Mouse (Mus musculus) intestine, postnatal 0 days (tissue): ENCODE results near the gene Ccdc138. TPM values are rescaled to one million over a fixed set of nuclear protein-coding genes. Genes with fewer than 3 reads are reported as not detected.

ENCODE experiments used
- ATAC-seq: fragments of 200-750 bp; cut with Nextera tagmentation; 2 replicates; pipeline ENCODE4 v1.8.0; 2017; ENCODE audit warnings: mild to moderate bottlenecking, moderate TSS enrichment, moderate library complexity
- H3K27ac ChIP-seq: fragments of 300-500 bp; sonication (generic); 2 replicates; pipeline ENCODE4 v1.5.1; 2014; ENCODE audit warnings: mild to moderate bottlenecking, low read depth, low read length, moderate library complexity
- H3K27me3 ChIP-seq: fragments of 300-500 bp; sonication (generic); replicated peaks from 2 replicates; pipeline ENCODE4 v1.6.1; 2014; ENCODE audit warnings: low read length, mixed read lengths; ENCODE audit not compliant: control insufficient read depth, insufficient read depth
- H3K36me3 ChIP-seq: fragments of 300-500 bp; sonication (generic); 2 replicates; pipeline ENCODE4 v1.6.1; 2014; ENCODE audit warnings: mild to moderate bottlenecking, moderate library complexity; ENCODE audit not compliant: control insufficient read depth, insufficient read depth
- H3K4me1 ChIP-seq: fragments of 300-500 bp; sonication (generic); replicated peaks from 2 replicates; pipeline ENCODE4 v1.6.1; 2014; ENCODE audit warnings: antibody characterized with exemption, low read length, mixed read lengths; ENCODE audit not compliant: control insufficient read depth, insufficient read depth
- H3K4me2 ChIP-seq: fragments of 300-500 bp; sonication (generic); replicated peaks from 2 replicates; pipeline ENCODE4 v1.6.1; 2014; ENCODE audit warnings: low read depth, mild to moderate bottlenecking, moderate library complexity
- H3K4me3 ChIP-seq: fragments of 300-500 bp; sonication (generic); 2 replicates; pipeline ENCODE4 v1.5.1; 2014; ENCODE audit warnings: low read depth, low read length
- H3K9ac ChIP-seq: fragments of 300-500 bp; sonication (generic); 2 replicates; pipeline ENCODE4 v1.6.1; 2014; ENCODE audit warnings: mild to moderate bottlenecking, low read depth, low read length
- H3K9me3 ChIP-seq: fragments of 300-500 bp; sonication (generic); 2 replicates; pipeline ENCODE4 v1.6.1; 2016; ENCODE audit warnings: mixed run types; ENCODE audit not compliant: control insufficient read depth
- CTCF ChIP-seq: sonication (generic); IDR thresholded peaks from 2 replicates; pipeline ENCODE4 v1.5.1; 2016; ENCODE audit warnings: low read depth, mild to moderate bottlenecking, control low read depth, antibody characterized with exemption, moderate library complexity
- WGBS: fragments of 180-500 bp; shearing (Covaris S2); extraction: QIAGEN DNeasy Blood & Tissue Kit; methylation state at CpG from one replicate; pipeline ENCODE4 v1.1.7; 2014; 5-methylcytosine and 5-hydroxymethylcytosine counted together
- polyA plus RNA-seq: library from polyadenylated mRNA; unstranded; fragments of >200 nt; fragmentation: Nextera tagmentation; extraction: Ambion mirVana; gene quantifications from 2 replicates; pipeline ENCODE4 v1.2.1, GENCODE M21; 2015

Gene Ccdc138
- polyA plus RNA-seq, 1 experiment from 2014 or later: 2.5 TPM

DNA sequence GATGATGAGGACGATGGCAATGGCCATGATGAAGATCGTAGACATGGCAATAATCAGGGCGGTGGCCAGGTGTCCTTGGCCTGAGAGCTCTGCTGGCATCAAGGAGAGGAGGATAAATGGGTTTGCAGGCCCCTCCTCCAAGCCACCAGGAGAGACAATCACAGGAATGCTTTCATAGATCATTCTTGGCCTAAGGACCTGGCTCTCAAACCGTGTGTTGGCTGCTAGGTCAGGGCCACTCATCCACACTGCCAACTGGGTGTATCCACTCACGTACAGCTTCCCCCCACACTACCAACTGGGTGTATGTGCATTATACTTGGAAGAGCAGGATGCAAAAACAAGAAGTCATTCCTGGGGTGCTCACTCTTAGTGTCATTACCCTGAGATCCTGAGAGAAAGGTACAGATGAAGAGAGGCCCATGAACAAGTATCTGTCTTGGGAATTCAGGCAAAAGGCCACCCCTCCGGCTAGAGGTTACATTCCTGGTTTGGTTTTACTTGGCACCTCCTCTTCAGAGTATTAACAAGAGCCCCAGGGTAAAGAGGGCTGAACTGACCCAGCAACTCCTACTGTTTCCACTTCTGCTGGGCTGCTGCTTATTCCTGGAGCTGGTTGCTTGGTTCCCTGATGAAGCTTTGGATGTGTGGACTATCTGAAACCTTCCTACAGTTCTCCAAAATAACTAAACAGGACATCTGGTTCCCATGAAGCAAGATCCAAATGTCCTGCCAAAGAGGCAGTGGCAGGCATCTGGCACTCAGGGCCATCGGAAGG lies 112.9 kb downstream of the Ccdc138 start:
- ATAC-seq: no peak
- no peak overlapping the region for H3K9ac ChIP-seq
- no peak overlapping the region for H3K4me3 ChIP-seq
- no peaks in the 10 kb centered on the region for H3K27me3 ChIP-seq
- no peaks in the 10 kb centered on the region for H3K36me3 ChIP-seq
- H3K27ac ChIP-seq: no peak overlapping the region
- no peaks in the 10 kb centered on the region for H3K9me3 ChIP-seq
- no peak overlapping the region for H3K4me2 ChIP-seq
- 82% methylated on average over 7 of the region's 7 CpGs for WGBS
- TF ChIP-seq CTCF: no peak
- no peaks in the 10 kb centered on the region for H3K4me1 ChIP-seq

GRCm38 (mm10) chr10:58614601-58615000 lies 116.9 kb downstream of the Ccdc138 start:
- H3K4me1 ChIP-seq: no peaks in the 10 kb centered on the region
- no peak overlapping the region for H3K4me2 ChIP-seq
- TF ChIP-seq CTCF: no peak
- H3K36me3 ChIP-seq: no peaks in the 10 kb centered on the region
- no peaks in the 10 kb centered on the region for H3K27me3 ChIP-seq
- no peak for ATAC-seq
- no peak overlapping the region for H3K9ac ChIP-seq
- no peak overlapping the region for H3K27ac ChIP-seq
- no peaks in the 10 kb centered on the region for H3K9me3 ChIP-seq
- WGBS: 89% methylated on average over 6 of the region's 6 CpGs
- H3K4me3 ChIP-seq: no peak overlapping the region

DNA sequence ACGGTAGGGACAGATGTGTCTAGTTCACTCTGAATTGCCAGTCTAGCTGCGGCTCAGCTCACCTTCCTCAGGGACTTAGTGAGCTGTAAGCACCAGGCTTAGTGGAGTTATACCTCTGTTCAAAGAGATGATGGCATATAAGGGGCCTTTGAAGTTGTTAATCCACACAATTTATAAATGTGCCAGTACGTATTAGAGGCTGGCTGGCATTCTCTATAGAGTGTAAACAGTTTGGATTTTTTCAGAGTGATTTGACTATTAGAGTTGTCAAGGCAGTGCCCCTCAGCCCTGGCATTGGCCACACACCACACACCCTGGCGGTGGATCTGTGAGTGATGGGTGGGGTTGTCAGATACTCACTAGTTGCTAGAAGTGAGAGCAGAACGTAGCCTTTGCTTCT lies 118.8 kb downstream of the Ccdc138 start:
- Histone ChIP-seq H3K36me3 (no peaks in the 10 kb centered on the region), H3K27ac (no peak overlapping the region), H3K27me3 (no peaks in the 10 kb centered on the region), H3K4me2 (no peak overlapping the region), H3K9ac (no peak overlapping the region), H3K4me1 (no peaks in the 10 kb centered on the region), H3K4me3 (no peak overlapping the region), H3K9me3 (no peaks in the 10 kb centered on the region)
- no peak for TF ChIP-seq CTCF
- ATAC-seq: no peak
- 79% methylated on average over 5 of the region's 5 CpGs for WGBS

DNA sequence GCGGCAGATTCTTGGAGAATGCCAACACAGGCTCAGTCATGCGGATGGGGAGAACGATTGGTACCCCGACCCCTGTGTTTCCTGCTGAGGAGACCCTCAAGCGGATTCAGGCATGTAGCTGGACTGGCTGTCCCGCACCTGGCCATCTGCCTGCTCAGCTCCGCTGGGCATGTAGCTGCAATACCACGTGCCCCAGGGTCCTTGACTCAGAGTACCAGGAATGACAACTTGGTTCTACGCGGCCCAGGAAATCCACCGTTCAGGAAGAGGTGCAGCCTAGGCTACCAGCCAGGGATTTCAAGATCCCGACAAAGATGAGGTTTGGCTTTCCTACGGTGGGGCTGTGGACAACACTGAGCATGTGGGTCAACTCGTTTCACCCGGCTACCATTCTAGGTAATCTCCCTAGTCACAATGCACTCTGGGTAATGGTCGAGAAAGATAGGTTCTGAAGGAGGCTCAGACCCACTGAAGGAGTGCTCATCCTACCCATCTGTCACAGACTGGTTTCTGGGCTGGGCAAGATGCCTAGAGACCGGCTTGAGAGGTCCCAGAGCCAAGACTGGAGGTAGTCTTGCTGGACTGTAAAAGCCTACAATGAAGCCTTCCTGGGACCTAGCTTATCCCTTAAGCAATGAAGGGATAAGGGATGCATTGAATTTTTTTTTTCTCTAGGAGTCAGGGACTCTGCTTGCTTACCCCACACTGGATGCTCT lies 120.9 kb downstream of the Ccdc138 start:
- H3K4me2 ChIP-seq: no peak overlapping the region

DNA sequence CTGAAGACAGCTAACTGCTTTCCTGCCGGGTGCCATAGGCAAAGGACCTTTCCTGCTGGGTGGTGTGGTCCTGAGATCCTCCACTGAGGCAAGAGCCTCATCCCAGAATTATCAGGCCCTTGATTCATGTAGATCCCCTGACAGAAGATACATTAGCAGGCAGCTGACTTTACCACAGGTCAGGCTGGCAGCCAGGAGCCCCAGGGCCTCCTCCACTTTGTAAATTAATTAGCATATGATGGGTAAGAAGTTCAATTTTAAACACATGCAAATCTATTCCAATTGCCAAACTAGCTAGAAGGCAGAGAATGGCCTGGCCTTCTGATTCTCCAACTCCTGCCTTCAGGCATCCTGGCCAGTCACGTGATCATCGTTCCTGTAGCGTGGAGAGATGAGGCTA lies 121.5 kb downstream of the Ccdc138 start:
- no peak overlapping the region for H3K4me3 ChIP-seq
- ATAC-seq: no peak
- WGBS: 85% methylated on average over 4 of the region's 4 CpGs
- H3K27ac ChIP-seq: no peak overlapping the region
- no peaks in the 10 kb centered on the region for H3K9me3 ChIP-seq
- no peak for TF ChIP-seq CTCF
- no peaks in the 10 kb centered on the region for H3K4me1 ChIP-seq
- H3K9ac ChIP-seq: no peak overlapping the region
- H3K4me2 ChIP-seq: no peak overlapping the region
- no peaks in the 10 kb centered on the region for H3K27me3 ChIP-seq
- H3K36me3 ChIP-seq: no peaks in the 10 kb centered on the region

More for the DNA sequence above, 120.9 kb downstream of the Ccdc138 start:
- no peaks in the 10 kb centered on the region for H3K36me3 ChIP-seq
- H3K9me3 ChIP-seq: no peaks in the 10 kb centered on the region
- 88% methylated on average over 17 of the region's 17 CpGs for WGBS
- no peak overlapping the region for H3K27ac ChIP-seq
- no peaks in the 10 kb centered on the region for H3K4me1 ChIP-seq
- H3K4me3 ChIP-seq: no peak overlapping the region
- no peak for ATAC-seq
- no peak for TF ChIP-seq CTCF
- H3K27me3 ChIP-seq: no peaks in the 10 kb centered on the region
- H3K9ac ChIP-seq: no peak overlapping the region

DNA sequence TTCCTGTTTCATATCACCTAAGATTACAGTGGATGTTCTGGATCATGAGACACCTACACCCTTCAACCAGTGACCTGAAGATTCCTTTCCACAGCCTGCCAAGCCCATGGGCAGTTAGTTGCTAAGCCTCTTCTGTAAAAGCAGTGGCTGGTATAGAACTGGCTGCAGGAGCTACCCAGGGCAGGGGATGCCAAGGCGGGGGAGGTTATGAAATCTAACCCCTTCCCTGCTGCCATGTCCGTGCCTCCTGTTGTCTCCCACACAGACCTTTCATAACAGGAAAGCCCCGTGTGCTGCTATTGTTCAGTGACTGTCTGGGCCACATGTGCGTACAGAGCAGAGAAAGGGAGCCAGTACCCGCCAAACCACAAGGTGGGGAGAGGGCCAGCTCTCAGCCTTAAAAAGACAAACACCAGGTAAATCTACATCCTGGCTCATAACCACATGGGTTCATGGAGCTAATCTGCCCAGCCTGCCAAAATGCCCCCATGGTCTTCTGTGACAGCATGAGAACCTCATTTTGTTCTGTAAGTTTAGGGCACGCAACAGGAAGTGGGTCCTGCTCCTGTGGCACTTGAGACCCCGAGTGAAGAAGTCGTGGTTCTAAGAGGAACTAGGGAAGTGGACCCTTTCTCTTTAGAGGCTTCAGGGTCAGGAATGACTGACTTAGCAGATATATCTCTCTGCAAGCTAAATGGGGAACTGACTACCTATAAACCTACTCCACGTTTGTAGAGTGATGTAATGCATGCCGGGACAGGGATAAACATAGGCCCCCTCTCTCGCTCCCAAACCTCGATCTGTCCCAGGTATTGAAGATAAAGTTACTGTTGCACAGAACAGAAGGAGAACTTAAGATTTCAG lies 127.3 kb downstream of the Ccdc138 start:
- Histone ChIP-seq H3K9me3 (no peaks in the 10 kb centered on the region), H3K4me1 (no peaks in the 10 kb centered on the region), H3K4me2 (no peak overlapping the region), H3K4me3 (no peak overlapping the region), H3K27me3 (no peaks in the 10 kb centered on the region), H3K36me3 (no peaks in the 10 kb centered on the region), H3K9ac (no peak overlapping the region), H3K27ac (no peak overlapping the region)
- WGBS: 62% methylated on average over 12 of the region's 12 CpGs
- no peak for ATAC-seq
- no peak for TF ChIP-seq CTCF

Other genes starting within 250 kb of the Ccdc138 start
- 91.7 and 96.3 TPM in 2 replicates for gene Gcc2, start 242.5 kb upstream of the Ccdc138 start, polyA plus RNA-seq
- 79.8 and 85.6 TPM in 2 replicates for gene Lims1, start 174.5 kb upstream of the Ccdc138 start, polyA plus RNA-seq
- gene Ranbp2, start 51.0 kb upstream of the Ccdc138 start, polyA plus RNA-seq: 8.0 and 9.0 TPM in 2 replicates
- 0.16 and 0.27 TPM in 2 replicates for gene Edar, start 177.7 kb downstream of the Ccdc138 start, polyA plus RNA-seq
- gene Gm17542, start 220.3 kb downstream of the Ccdc138 start, polyA plus RNA-seq: not detected in 2 replicates